Mouse (Mus musculus) right cerebral cortex, postnatal 4 days (tissue): ENCODE results near the gene 2310030G06Rik.

Experiments used
- DNase-seq: peaks from one replicate; pipeline ENCODE4 v3.0.0-alpha.2; 2022

2310030G06Rik gene

DNA sequence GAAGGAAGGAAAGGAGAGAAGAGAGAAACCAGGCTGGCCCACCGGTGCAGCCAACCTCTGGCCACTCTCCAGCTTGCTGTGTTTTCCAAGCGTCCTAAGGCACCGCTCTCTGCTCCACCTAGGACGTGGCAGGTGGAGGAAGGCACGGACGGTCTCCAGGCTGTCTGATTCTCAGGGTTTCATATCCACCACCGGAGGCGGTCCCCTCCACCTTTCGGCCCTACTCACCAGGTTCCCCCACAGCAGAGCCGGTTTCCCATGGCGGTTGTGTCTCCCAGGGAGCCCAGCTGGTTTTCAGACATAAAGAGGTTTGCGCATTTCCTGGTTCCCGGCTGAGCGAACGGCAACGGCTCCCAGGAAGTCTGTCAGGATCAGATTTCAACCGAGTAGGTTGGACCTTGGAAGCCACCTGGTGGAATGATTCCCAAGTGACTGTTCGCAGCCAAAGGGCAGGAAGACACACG lies at the start of gene 2310030G06Rik:
Gene 2310030G06Rik (minus strand): TSS at position 323 of the 464 bp plus-strand sequence.
- peak; percentile 29 for DNase-seq

DNA sequence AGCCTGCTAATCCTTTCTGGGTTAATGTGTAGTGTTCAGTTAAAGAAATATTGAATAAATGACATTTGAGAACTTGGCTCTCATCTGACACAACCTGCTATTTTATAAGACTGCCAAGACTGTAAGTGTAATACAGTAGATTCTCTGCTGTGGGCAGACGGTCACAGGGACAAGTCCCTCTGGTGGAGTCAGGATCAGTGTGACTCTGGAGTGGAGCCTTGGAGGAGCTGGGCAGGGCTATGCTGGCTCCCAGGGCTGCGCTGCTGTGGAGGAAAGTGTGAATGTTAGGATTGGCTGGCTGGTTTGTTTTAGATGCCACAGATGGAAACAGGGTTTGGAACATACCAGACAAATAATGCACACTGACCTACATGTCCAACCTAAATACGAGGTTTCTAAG lies 48.9 kb upstream of the 2310030G06Rik start:
- no peak for DNase-seq

DNA sequence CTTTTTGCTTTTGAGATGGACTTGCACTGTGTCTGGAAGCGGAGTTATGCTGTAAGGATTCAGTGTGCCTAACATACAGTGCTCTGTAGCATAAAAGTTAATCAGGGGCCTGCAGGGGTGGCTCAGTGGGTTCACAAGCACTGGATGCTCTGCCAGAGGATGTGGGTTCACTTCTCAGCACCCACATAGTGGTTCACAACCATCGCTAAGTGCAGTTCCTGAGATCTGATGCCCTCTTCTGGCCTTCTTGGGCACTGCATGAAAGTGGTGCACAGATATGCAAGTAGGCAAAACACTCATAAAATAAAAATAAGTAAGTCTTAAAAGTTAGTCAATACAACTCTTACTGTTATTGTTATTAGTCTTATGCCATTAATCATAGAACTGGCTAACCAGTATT lies 35.8 kb upstream of the 2310030G06Rik start:
- DNase-seq = peak; percentile 47

DNA sequence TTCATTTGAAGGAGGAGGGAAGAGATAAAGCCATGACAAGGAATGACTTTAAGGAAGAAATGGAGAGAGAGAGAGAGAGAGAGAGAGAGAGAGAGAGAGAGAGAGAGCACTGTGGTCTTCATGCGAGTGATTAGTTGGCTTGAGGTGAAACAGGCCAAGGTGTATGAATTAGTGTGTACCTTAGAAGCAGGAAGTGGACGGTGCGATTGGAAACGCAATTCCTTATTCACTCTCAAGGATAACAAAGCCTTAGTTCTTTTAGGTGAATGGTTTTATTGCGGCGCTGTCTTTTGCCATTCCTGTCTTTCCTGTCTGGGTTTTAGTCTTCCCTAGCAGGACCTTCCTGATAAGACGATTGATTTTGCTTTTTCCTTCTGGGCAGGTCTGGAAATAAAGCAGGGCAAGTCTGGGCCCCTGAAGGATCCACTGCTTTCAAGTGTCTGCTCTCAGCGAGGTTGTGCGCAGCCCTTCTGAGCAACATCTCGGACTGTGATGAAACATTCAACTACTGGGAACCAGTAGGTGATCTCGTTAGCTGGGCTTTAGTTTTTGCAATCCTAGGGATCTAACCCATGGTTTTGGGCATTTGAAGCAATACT lies 29.9 kb upstream of the 2310030G06Rik start:
- DNase-seq = no peak

DNA sequence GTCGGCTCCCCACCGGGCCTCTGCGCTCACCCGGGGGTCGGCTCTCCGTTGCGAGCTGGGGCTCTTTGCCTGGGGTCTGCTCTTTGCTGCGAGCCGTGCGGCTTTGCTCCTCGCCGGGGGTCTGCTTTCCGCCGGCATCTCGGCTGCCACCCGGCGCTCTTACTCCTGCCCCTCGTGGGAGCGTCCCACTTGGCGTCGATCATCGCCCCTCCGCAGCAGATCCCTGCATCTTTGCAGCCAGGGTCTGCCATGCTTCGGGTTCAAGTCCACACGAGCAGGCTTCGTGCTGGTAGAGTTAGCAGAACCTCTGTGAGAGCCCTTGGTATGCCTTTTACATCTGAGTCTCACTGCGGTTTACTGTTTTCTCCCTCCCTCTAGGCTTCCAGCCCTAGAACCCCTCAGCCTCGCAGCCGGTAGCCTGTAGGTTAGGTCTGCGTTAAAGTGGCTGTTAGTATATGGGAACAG lies 29.4 kb upstream of the 2310030G06Rik start:
- no peak for DNase-seq

DNA sequence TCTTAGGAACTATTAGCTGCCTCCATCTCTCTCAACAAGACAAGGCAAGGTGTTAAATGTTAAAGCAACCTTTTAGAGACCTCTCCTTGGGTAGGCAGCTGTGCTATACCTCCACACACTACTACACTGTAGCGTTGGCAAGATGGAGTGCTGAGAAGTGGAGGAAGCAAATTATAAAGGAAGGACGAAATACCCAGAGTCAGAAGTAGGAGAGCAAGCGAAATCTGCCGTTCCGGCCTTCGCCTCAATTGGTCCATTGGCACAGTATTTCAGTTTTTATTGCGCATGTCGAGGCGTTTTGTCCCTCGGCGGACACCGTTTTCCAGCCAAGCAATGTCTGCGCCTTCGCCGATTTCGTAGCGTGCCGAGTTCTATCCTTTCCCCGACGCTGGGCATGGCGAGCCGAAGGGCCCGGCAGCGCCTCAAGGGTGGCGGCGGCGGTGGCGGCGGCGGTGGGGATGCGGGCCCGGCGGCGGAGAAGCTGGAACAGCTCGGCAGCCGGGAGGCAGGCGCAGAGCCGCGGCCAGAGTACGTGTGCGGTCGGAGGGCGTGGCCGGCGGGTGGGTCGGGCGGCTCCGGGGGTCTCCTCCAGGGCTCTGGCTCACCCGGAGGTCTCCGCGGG lies 28.8 kb upstream of the 2310030G06Rik start, which contains the start of the genes Alg9 and 1110032A03Rik:
Gene Alg9 (plus strand): TSS at position 29 of the 622 bp plus-strand sequence.
Gene 1110032A03Rik (minus strand): TSS at position 530 of the 622 bp plus-strand sequence.
- peak; percentile 94 for DNase-seq

DNA sequence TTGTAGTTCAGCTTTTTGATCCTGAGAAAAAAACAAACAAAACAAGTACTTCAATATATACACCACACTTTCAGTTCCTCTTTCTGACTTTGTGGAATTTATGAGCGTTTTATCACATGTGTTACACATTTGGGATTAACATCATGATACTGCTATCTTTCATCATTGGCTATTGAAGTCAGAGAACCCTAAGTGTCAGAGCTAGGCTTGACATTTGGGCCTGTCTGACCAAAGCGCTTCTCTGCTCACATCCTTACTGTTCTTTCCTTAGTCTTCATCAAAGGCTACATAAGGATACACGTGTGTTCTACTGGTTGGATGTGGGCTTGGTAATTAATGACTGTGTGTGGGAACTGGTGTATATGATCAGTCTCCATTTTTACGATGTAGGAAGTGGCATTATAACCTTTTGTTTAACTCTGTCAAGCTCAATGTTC lies 27.7 kb upstream of the 2310030G06Rik start:
- no peak for DNase-seq

DNA sequence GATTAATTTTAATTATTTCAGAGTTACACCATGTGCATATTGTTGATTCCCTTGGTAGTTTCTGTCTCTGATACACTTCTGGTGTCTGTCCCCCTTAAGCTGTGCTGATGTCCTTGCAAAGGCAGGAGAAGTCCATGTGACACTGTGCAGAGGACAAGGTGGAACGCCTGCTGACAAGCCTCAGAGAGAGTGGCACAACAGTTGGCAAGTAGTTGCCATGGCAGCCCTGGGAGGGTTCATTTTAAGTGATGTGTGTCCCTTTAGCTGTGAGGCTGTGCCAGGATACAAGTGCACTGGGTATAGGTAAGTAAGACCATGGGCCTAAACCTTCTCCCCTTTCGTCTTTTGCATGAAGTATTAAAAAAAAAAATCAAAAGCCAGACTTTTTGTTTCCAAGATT lies 23.7 kb upstream of the 2310030G06Rik start:
- DNase-seq = no peak

DNA sequence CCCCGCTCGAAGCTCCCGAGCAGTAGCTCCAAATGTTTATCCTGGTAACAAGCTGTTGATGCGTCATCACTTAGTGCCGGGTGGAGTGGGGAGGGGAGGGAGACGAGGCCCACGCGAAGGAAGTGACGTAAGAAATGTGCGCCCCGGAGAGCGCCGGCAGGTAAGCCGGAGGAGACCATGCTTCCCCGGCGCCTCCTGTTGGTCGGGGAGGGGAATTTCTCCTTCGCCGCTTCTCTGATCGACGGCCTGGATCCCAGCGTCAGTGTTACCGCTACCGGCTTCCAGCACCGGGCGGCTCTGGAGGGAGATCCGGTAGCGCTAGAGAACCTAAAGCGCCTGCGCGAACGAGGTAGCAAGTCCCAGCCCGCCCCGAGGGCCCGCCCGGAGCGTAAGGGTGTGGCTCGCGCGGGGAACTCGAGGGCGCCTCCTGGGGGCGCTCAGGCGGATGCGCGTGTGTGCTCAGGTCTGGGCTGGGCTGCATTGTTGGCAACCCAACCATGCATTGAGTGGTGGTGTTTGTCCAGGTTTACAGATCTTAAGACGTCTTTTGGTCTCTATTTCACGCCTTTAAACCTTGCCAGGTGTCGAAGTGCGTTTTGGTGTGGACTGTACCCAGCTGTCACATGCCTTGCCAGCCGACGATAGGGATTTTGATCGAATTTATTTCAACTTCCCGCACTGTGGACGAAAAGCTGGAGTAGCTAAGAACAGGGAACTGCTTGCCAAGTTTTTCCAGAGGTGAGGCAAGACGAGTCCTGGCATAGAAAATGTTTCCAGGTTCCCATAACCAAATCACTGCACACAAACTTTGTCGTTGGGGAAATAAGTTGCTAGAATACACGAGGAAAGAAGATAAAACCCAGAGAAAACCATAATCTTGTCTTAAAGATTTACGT lies 22.0 kb upstream of the 2310030G06Rik start, which contains the start of gene Fdxacb1:
Gene Fdxacb1 (plus strand): TSS at position 130 of the 896 bp plus-strand sequence.
- DNase-seq = peak; percentile 98

DNA sequence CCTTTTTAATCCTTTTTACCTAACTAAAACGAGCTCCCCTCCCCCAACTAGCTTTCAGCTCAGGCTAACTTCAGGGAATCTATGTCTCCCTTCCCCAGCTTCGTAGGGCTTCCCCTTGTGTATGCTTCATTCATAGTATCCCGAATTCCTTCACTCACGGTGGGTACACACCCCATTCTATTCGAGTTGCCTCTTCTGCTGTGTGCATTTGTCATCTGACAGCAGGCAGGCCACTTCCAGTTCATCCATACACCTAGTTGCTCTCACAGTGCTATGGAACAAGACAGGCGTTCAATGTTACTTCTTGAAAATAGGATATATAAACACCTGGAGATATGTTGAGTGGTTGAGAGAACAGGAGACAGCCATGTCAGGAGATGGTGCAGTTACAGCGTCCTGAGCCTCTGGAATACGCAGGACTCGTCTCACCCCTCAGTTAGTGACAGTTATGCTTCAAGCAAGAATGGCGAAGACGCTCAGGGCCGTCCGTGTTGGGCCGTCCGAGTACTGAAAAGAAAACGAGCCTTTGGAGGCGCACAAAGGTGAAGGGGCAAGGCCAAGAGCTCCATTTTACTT lies 21.3 kb upstream of the 2310030G06Rik start:
- DNase-seq = no peak

DNA sequence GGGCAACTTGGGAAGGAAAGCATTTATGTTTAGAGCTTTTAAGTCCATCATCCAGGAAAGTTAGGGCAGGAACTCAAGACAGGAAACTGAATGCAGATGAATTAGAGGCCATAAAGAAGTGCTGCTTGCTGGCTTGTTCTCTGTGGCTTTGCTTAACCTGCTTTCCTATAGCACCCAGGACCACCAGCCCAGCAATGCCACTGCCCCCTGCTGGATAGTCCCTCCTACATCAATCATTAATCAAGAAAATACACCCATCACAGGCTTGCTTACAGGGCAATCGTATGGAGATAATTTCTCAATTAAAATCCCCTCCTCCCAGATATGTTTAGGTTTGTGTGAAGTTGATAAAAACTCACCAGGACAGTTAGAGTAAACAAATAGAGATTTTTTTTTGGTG lies 17.0 kb upstream of the 2310030G06Rik start:
- peak; percentile 29 for DNase-seq

DNA sequence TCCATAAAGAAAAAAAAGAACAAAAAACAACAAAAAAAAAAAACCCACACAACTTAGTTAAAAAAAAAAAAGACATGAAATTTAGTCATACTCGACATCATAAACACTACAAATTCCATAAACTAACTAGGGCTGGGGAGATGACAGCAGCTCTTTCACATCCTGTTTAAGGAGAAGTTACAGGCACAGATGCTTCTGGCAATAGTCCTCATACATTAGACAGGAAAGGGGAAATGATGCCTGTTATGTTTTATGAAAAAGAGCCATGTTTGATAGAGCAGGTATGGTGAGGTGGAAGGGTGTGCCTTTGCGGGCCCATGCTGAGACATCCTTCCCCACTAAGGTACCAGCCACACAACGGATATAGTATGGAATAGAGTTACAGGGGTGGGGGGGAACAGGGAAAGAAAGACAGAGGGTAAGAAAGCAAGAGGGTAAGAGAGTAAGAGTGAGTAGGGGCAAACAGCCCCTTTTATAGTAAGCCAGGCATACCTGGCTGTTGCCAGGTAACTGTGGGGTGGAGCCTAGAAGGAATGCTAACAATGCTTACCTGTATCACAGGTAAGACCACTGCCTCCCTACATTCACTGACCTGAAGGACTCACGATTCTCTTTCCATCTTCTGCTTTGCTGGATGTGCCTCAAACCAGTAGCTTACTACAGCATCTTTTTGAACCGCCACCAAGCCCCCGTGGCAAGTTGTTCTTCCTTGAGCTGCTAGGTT lies 15.3 kb upstream of the 2310030G06Rik start:
- DNase-seq = no peak

DNA sequence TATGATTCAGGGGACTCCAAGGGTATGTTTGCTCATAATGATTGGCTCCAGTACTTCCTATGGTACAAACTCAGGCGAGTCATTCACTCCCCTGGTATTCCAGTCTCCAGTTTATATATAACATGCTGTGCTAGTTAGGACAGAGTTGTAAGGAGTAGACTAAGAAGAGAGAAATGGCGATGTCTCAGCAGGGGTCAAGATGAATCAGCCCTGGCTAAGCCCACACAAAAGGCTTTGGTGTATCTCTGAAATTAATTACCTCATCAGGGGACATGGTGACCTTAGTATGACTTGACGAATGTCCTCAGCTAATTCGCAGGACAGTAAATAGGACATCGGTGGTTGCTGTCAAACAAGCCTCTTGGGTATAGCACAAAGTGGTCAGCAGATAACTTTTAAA lies 10.4 kb upstream of the 2310030G06Rik start:
- no peak for DNase-seq

DNA sequence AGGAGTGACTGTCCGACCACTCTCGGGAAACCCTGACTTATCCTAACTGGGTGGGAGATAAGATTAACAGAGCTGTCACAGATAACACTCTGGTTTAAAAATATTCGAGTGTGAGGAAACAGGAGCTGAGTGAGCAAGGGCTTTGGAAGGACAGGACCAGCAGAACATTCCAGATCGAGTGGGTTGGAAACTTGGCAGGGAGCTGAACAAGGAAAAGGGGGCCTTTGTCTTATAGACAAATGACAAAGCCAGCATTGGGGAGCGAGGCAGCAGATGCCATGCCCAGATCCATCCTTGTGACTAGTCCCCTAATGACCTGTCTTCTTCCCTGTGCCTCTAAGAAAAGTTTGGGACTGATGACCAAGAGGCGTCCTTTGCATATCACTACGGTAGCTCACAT lies 7.6 kb upstream of the 2310030G06Rik start:
- no peak for DNase-seq

DNA sequence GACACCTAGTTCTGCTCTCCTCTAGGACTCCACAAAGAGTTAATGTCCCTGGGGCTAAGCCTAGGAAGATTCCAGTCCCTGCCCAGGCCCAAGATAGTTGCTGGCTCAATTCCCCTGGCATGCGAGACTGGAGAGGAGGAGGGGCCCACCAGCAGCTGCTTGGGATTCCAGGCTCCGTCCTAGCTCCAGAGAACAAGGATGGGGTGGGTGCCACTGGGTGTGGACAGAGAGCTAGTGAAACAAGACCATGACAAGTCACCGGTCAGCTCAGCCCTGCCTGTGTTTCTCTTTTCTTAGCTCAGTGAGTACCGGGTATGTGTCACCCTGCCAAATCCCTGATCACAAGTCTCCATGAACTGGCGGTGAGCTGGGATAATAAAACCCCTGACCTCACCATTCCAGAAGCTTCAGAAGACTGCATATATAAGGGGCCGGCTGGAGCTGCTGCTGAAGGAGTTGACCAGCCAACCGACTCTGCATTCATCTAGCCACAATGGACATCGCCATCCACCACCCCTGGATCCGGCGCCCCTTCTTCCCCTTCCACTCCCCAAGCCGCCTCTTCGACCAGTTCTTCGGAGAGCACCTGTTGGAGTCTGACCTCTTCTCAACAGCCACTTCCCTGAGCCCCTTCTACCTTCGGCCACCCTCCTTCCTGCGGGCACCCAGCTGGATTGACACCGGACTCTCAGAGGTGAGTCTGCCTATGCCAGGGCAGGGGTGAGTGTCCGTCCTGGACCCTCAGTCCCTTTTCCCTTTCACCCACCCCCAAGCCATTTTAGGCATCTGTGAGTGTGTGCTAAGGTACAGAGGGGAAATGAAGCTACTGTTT lies 6.7 kb upstream of the 2310030G06Rik start:
- DNase-seq = peak; percentile 46

DNA sequence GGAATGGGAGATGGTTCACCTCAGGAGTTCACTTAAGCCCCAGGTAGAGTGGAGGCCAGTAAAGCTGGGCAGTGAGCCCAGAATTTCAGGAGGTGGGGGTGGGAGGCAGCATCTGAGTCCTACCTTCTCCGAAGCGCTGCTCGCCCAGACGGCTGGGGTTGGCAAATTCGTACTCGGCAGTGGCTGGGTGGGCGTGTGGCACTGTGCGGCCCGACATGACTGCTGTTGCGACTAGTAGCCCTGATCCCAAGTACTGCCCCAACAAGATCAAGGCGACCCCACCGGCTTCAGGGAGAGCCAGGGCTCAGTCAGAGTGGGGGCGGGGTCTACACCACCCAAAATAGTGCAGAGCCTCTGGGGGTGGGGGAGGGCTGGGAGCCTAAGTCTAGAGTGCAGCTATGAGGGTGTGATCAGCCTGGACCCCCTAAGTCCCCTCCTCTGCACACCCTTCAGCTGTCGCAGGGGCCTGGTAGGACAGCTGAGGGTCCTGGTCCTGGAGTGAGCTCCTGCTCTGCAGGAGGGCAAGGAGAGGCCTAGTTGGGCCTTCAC lies 5.8 kb upstream of the 2310030G06Rik start, which contains the start of gene Hspb2:
Gene Hspb2 (minus strand): TSS at position 301 of the 549 bp plus-strand sequence.
- no peak for DNase-seq

DNA sequence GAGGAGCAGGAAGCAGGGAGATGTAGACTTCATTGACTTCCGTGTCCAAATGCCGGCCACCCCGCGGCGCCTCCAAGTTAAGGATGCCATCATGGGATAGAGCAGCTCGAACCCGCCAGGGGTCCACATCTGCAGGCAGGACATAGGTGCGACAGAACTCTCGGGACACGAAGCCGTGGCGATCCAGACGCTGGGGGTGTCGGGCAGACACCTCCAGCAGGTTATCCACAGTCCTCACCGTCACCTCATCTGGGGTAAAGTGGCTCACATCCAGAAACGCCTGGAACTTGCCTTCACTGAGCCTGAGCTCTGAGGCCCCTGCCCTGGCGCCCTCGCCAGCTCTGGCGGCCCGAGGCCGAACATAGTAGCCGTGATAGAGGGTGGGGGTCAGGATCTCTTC lies 5.0 kb upstream of the 2310030G06Rik start, which contains the start of gene Cryab:
Gene Cryab (plus strand): TSS at position 3 of the 400 bp plus-strand sequence.
- DNase-seq = no peak

DNA sequence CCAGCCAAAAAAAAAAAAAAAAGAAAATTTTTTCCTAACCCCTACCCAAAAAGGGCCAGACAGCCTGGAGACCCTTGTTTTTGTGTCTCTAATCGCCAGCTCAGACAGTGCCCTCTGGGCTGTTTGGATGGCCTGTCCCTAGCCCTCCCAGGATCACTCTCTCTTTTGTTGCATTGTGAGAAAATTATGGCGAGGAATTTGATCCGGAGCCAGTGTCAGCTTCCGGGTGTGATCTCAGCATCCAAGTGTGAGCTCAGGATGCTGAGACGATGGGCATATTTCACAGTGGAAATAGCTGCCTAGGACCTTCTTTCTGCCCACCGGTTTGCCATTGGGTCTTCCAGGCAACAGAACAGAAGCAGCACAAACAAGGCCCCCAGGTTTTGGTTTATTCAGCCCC lies 4.4 kb upstream of the 2310030G06Rik start:
- DNase-seq = no peak

DNA sequence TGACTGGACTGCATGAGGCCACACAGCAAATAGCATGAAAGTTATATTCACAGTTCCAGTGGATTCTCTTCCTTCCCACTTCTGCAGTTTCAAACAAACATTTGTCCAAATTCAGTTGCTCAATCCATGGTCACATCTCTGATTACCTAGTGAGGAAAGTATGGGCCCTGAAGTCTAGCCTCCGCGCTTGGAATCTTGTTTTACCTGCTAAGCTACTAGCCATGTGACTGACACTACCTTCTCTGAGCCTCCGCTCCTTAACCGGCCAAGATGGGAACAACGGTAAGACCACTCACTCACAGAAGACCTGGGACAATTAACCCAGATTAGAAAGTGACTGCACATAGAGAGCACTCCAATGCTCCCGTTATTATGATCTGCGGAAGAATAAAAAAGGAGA lies 530 bp downstream of the 2310030G06Rik start:
- no peak for DNase-seq

DNA sequence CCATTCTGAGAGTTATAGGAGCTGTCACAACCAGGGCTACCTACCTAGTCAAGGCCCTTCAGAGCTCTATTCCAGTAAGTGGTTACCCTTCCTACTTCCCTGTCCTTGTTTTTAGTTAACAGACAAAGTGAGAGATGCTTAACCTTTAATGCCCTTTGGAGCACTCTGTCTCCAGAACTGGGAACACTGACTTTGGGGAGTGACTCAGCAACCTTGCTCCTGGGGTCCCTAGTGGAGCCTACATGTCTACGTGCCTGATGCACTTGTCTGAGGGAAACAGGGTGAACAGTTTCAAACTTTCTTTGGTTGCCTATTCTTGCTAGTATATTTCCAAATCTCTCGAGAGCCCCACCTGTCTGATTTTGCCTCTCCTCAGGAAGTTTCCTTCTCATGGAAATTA lies 3.6 kb downstream of the 2310030G06Rik start:
- DNase-seq = no peak

DNA sequence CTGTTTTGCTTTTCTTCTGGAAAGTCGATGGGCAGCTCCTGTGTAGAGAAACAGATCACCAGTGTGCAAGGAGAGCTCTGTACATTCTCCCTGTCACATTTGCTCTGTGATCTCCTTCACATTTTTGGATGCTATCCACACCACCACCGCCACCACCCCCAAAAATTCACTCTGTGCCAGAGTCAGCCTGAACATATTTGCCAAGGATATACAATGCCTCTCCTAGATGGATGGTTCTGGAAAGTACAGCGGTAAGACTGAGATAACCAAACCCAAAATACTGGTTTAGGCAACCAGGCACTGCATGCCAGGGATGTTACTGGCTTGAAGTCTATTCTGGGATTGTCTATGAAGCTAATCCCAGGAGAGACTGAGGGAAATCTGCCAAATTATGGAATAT lies 4.1 kb downstream of the 2310030G06Rik start:
- DNase-seq = no peak
